Mouse (Mus musculus) CH12.LX (cell line): Measurements from ENCODE around the gene Myzap. TPM values are rescaled to one million over a fixed set of nuclear protein-coding genes. Genes with fewer than 3 reads are reported as not detected.

Experiments
- DNase-seq: peaks from one replicate; pipeline ENCODE4 v3.0.0-alpha.2; 2013; ENCODE audit errors: extremely low read depth
- H3K27ac ChIP-seq: 2 replicates; pipeline ENCODE4 v1.5.1; 2012; ENCODE audit warnings: low read depth, mild to moderate bottlenecking, control low read depth, moderate library complexity; ENCODE audit not compliant: insufficient read depth
- H3K27me3 ChIP-seq: replicated peaks from 2 replicates; pipeline ENCODE3; 2012; ENCODE audit warnings: inconsistent platforms
- H3K36me3 ChIP-seq, 2 experiments: replicated peaks in 1 of 2; 2 replicates each; pipeline versions ENCODE3 to v1.6.1; 2012; ENCODE audit warnings: inconsistent platforms in 1 of 2, low read length in 1 of 2, mild to moderate bottlenecking in 1 of 2, mixed read lengths in 1 of 2, moderate library complexity in 1 of 2; ENCODE audit not compliant: control insufficient read depth in 1 of 2, insufficient read depth in 1 of 2
- H3K4me1 ChIP-seq, 2 experiments: 2 replicates each; pipeline ENCODE4 v1.6.1; 2012; ENCODE audit warnings: inconsistent platforms in 1 of 2, moderate library complexity in 1 of 2; ENCODE audit not compliant: insufficient read depth in 2 of 2, control insufficient read depth in 1 of 2
- H3K4me2 ChIP-seq: 2 replicates; pipeline ENCODE4 v1.6.1; 2012; ENCODE audit warnings: low read depth, mild to moderate bottlenecking, control low read depth; ENCODE audit not compliant: poor library complexity, insufficient read depth, severe bottlenecking
- H3K4me3 ChIP-seq, 3 experiments: fragments of 150-350 bp in 1 of 3; sonication (generic) in 1 of 3; replicated peaks in 1 of 3; 2 replicates each; pipeline versions ENCODE3 to v1.5.1; 2011 to 2012; ENCODE audit warnings: low read depth in 2 of 3, low read length in 2 of 3, mild to moderate bottlenecking in 2 of 3, moderate library complexity in 2 of 3, control low read depth in 1 of 3, improper control_type of control experiment in 1 of 3, inconsistent platforms in 1 of 3, mixed read lengths in 1 of 3; ENCODE audit not compliant: poor library complexity in 1 of 3
- H3K79me2 ChIP-seq: replicated peaks from 2 replicates; pipeline ENCODE4 v1.6.1; 2012; ENCODE audit warnings: mild to moderate bottlenecking, moderate library complexity; ENCODE audit not compliant: control insufficient read depth, poor library complexity, insufficient read depth, severe bottlenecking; ENCODE audit errors: extremely low read depth
- H3K9ac ChIP-seq: 2 replicates; pipeline ENCODE4 v1.6.1; 2012; ENCODE audit warnings: low read depth, mild to moderate bottlenecking, control low read depth, moderate library complexity; ENCODE audit not compliant: insufficient read depth
- H3K9me3 ChIP-seq: replicated peaks from 2 replicates; pipeline ENCODE3; 2012; ENCODE audit warnings: low read length, inconsistent platforms, mixed read lengths
- CHD1 ChIP-seq: IDR thresholded peaks from 2 replicates; pipeline ENCODE4 v1.6.1; 2012; ENCODE audit warnings: low read depth, low read length, improper control_type of control experiment, inconsistent platforms
- CTCF ChIP-seq, 2 experiments: IDR thresholded peaks in 1 of 2; conservative IDR thresholded peaks in 1 of 2; 2 replicates each; pipeline ENCODE4 v1.5.1; 2011 to 2012; ENCODE audit warnings: low read depth in 2 of 2, low read length in 2 of 2, improper control_type of control experiment in 1 of 2, inconsistent platforms in 1 of 2, mild to moderate bottlenecking in 1 of 2, moderate library complexity in 1 of 2
- E2F4 ChIP-seq: IDR thresholded peaks from 2 replicates; pipeline ENCODE4 v1.6.1; 2011; ENCODE audit warnings: low read depth, low read length, improper control_type of control experiment; ENCODE audit not compliant: insufficient replicate concordance
- ELF1 ChIP-seq: IDR thresholded peaks from 2 replicates; pipeline ENCODE4 v1.6.1; 2014; ENCODE audit warnings: low read depth, mild to moderate bottlenecking, inconsistent platforms, low read length, improper control_type of control experiment
- EP300 ChIP-seq: IDR thresholded peaks from 2 replicates; pipeline ENCODE4 v1.6.1; 2011; ENCODE audit warnings: low read length, improper control_type of control experiment
- IRF4 ChIP-seq: IDR thresholded peaks from 2 replicates; pipeline ENCODE4 v1.6.1; 2014; ENCODE audit warnings: low read depth, mild to moderate bottlenecking, inconsistent platforms, low read length, improper control_type of control experiment
- JUND ChIP-seq: conservative IDR thresholded peaks from 2 replicates; pipeline ENCODE4 v1.6.1; 2011; ENCODE audit warnings: low read depth, low read length, improper control_type of control experiment
- KAT2A ChIP-seq: IDR thresholded peaks from 2 replicates; pipeline ENCODE4 v1.6.1; 2012; ENCODE audit warnings: low read length, improper control_type of control experiment, inconsistent platforms; ENCODE audit not compliant: insufficient replicate concordance
- MAFK ChIP-seq: IDR thresholded peaks from 2 replicates; pipeline ENCODE4 v1.6.1; 2011; ENCODE audit warnings: low read length, improper control_type of control experiment; ENCODE audit not compliant: insufficient replicate concordance
- MEF2A ChIP-seq: IDR thresholded peaks from 2 replicates; pipeline ENCODE4 v1.6.1; 2014; ENCODE audit warnings: low read depth, mild to moderate bottlenecking, inconsistent platforms, low read length, improper control_type of control experiment, borderline replicate concordance
- MXI1 ChIP-seq: IDR thresholded peaks from 2 replicates; pipeline ENCODE4 v1.6.1; 2011; ENCODE audit warnings: mild to moderate bottlenecking, low read depth, low read length, improper control_type of control experiment
- MYC ChIP-seq: IDR thresholded peaks from 2 replicates; pipeline ENCODE4 v1.6.1; 2011; ENCODE audit warnings: low read depth, mild to moderate bottlenecking, improper control_type of control experiment, low read length
- NELFE ChIP-seq: IDR thresholded peaks from 2 replicates; pipeline ENCODE4 v1.6.1; 2011; ENCODE audit warnings: low read depth, low read length, improper control_type of control experiment
- PAX5 ChIP-seq: IDR thresholded peaks from 2 replicates; pipeline ENCODE4 v1.6.1; 2012; ENCODE audit warnings: low read length, inconsistent platforms, mixed read lengths
- POLR2A ChIP-seq: IDR thresholded peaks from 2 replicates; pipeline ENCODE4 v1.6.1; 2011; ENCODE audit warnings: low read depth, mild to moderate bottlenecking, improper control_type of control experiment, low read length
- RCOR1 ChIP-seq: conservative IDR thresholded peaks from 2 replicates; pipeline ENCODE4 v1.6.1; 2012; ENCODE audit warnings: low read depth, mild to moderate bottlenecking, inconsistent platforms, low read length, improper control_type of control experiment
- SIN3A ChIP-seq: IDR thresholded peaks from 2 replicates; pipeline ENCODE4 v1.6.1; 2012; ENCODE audit warnings: low read length, improper control_type of control experiment, inconsistent platforms
- SMC3 ChIP-seq: IDR thresholded peaks from 2 replicates; pipeline ENCODE4 v1.6.1; 2011; ENCODE audit warnings: low read depth, low read length, improper control_type of control experiment
- TBP ChIP-seq: conservative IDR thresholded peaks from 2 replicates; pipeline ENCODE4 v1.6.1; 2011; ENCODE audit warnings: low read depth, low read length, improper control_type of control experiment
- UBTF ChIP-seq: IDR thresholded peaks from 2 replicates; pipeline ENCODE4 v1.6.1; 2012; ENCODE audit warnings: low read depth, mild to moderate bottlenecking, inconsistent platforms, low read length, improper control_type of control experiment, moderate library complexity
- ZC3H11A ChIP-seq: IDR thresholded peaks from 2 replicates; pipeline ENCODE4 v1.6.1; 2012; ENCODE audit warnings: low read depth, mild to moderate bottlenecking, inconsistent platforms, low read length, improper control_type of control experiment
- ZKSCAN1 ChIP-seq: IDR thresholded peaks from 2 replicates; pipeline ENCODE4 v1.6.1; 2012; ENCODE audit warnings: low read depth, inconsistent platforms, low read length, improper control_type of control experiment, borderline replicate concordance
- ZMIZ1 ChIP-seq: IDR thresholded peaks from 2 replicates; pipeline ENCODE4 v1.6.1; 2012; ENCODE audit warnings: low read depth, mild to moderate bottlenecking, inconsistent platforms, low read length, improper control_type of control experiment
- ZNF384 ChIP-seq: IDR thresholded peaks from 2 replicates; pipeline ENCODE4 v1.6.1; 2012; ENCODE audit warnings: low read depth, low read length, improper control_type of control experiment, inconsistent platforms
- dilution Hi-C: fragments of 300-500 bp; cut with MboI; formaldehyde crosslinking; loops from 2 replicates; pipeline ENCODE4 v1.14.3; 2020; ENCODE audit warnings: low sequenced_read_pairs; ENCODE audit not compliant: extremely low pct_unique_long_range_greater_than_20kb, extremely low pct_ligation_motif_present
- in situ Hi-C: fragments of 300-500 bp; cut with MboI; formaldehyde crosslinking; loops from 3 replicates; pipeline ENCODE4 v1.14.3; 2019; ENCODE audit warnings: low sequenced_read_pairs, low pct_ligation_motif_present, low pct_unique_long_range_greater_than_20kb, mixed read lengths
- polyA plus RNA-seq: library from polyadenylated mRNA; unstranded; fragments of >175 nt; gene quantifications from 2 replicates; pipeline ENCODE4 v1.2.1, GENCODE M21; 2012; ENCODE audit warnings: low read depth; ENCODE audit not compliant: insufficient read length
- total RNA-seq, 2 experiments: library from RNA; depleted of rRNA; stranded (reverse); fragments of 300-350 nt in 1 of 2; fragments of >200 nt in 1 of 2; gene quantifications; 2 replicates each; pipeline ENCODE4 v1.2.3; 2012 to 2014

The Myzap gene
- total and polyA plus RNA-seq, 3 experiments, result 2.9 to 7.5 (median 6.2) TPM

DNA sequence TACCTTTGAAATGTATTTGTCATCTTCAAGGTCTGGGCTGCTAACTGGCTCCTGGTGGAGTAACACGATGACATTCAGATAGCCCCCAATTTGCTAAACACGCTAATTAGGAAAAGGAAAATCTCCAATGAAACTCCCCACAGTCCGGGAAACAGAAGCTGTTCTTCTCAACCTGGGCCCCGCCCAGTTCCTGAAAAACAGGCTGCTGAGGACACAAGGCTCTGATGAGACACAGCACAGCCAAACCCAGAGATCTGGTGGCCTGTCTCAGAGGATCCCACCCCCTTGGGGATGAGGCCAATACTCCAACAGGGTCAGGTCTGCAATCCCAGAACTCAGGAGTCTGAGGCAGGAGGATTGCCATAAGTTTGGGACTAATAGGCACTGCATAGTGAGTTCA, 25.4 kb downstream of the Myzap start:
- Histone ChIP-seq H3K4me1 (peaks cover 2 to 45% of the 10 kb centered on the region in 2 experiments; a peak in 2 of 4 replicates), H3K27ac (no peak overlapping the region), H3K36me3 (peaks cover 0 to 12% of the 10 kb centered on the region in 2 experiments), H3K9ac (no peak overlapping the region), H3K79me2 (no peaks in the 10 kb centered on the region), H3K9me3 (no peaks in the 10 kb centered on the region), H3K27me3 (no peaks in the 10 kb centered on the region), H3K4me2 (no peak overlapping the region), H3K4me3 (no peak overlapping the region)
- TF ChIP-seq IRF4 (no peak), MEF2A (no peak), ELF1 (no peak), TBP (no peak), CTCF (conservative IDR thresholded peaks at IDR 0.05 in 1 of 2, IDR thresholded peaks at IDR 0.05 in 1 of 2; ENCODE audit: low read depth in 2 of 2, low read length in 2 of 2) (no peak), NELFE (no peak), ZKSCAN1 (no peak), SIN3A (no peak), MAFK (no peak), RCOR1 (no peak), POLR2A (no peak), PAX5 (no peak), ZC3H11A (no peak), ZNF384 (no peak), CHD1 (no peak), KAT2A (no peak), JUND (no peak)
- dilution Hi-C loops (no loop called here), in situ Hi-C loops (no loop called here)
- no peak for DNase-seq

DNA sequence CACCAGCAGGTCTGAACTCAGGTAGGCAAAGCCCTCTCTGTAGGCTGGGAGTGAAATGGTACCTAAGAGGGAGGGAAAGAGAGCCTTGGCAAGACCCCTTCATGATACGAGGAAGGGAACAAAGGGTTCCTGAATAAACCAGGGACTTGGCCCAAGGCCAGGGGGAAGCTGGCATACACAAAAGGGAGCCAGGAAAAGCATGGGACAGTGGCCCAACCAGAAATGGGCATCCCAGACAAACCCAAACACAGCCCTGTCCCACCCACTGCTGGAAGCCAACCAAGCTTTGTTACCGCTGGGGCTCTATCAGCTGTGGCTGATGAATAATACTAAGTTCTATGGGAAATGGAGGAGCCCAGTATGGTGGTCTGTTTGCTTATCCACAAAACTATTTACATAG, 34.4 kb downstream of the Myzap start:
- H3K4me2 ChIP-seq, result no peak overlapping the region
- no peak overlapping the region for H3K9ac ChIP-seq
- H3K79me2 ChIP-seq, result no peaks in the 10 kb centered on the region
- in situ Hi-C loops (no loop called here), dilution Hi-C loops (no loop called here)
- no peaks in the 10 kb centered on the region for H3K27me3 ChIP-seq
- peaks cover 0 to 8% of the 10 kb centered on the region in 2 experiments; a peak in 2 of 4 replicates for H3K4me1 ChIP-seq
- peaks cover 11% of the 10 kb centered on the region for H3K9me3 ChIP-seq
- TF ChIP-seq MYC (no peak), ZNF384 (no peak), E2F4 (no peak), EP300 (no peak), MXI1 (no peak), ZKSCAN1 (no peak), JUND (no peak), POLR2A (no peak), UBTF (no peak), SMC3 (no peak), ELF1 (no peak), TBP (no peak), MEF2A (no peak), ZMIZ1 (no peak)
- H3K27ac ChIP-seq, result no peak overlapping the region
- no peak overlapping the region for H3K4me3 ChIP-seq
- peaks cover 5 to 65% of the 10 kb centered on the region in 2 experiments for H3K36me3 ChIP-seq
- DNase-seq, result no peak
